Mouse (Mus musculus) bone marrow, adult 2 months (tissue): ENCODE measurements around the gene Mrps18b. TPM values are rescaled to one million over a fixed set of nuclear protein-coding genes. Genes with fewer than 3 reads are reported as not detected.

Experiments
- H3K27ac ChIP-seq: fragments of 200-500 bp; 2 replicates; pipeline ENCODE4 v1.5.1; 2012; ENCODE audit warnings: low read depth, mild to moderate bottlenecking, control low read depth, inconsistent platforms, low read length; ENCODE audit not compliant: control insufficient read depth, poor library complexity, insufficient read depth
- H3K4me1 ChIP-seq: fragments of 200-500 bp; 2 replicates; pipeline ENCODE4 v1.6.1; 2011; ENCODE audit warnings: low read length; ENCODE audit not compliant: control insufficient read depth, insufficient read depth
- H3K4me3 ChIP-seq: fragments of 200-500 bp; replicated peaks from 2 replicates; pipeline ENCODE3; 2011; ENCODE audit warnings: mild to moderate bottlenecking, low read depth, low read length, control low read depth; ENCODE audit not compliant: control insufficient read depth
- CTCF ChIP-seq: fragments of 200-500 bp; IDR thresholded peaks from 2 replicates; pipeline ENCODE4 v1.5.1; 2011; ENCODE audit warnings: low read length, control low read depth; ENCODE audit not compliant: control insufficient read depth, insufficient read depth
- POLR2A ChIP-seq: fragments of 200-500 bp; IDR thresholded peaks from 2 replicates; pipeline ENCODE4 v1.6.1; 2011; ENCODE audit warnings: low read depth, mild to moderate bottlenecking, control low read depth, low read length, borderline replicate concordance; ENCODE audit not compliant: control insufficient read depth
- WGBS: fragments of 180-500 bp; shearing (Covaris S2); methylation state at CpG from one replicate; pipeline ENCODE4 v1.1.7; 2018; 5-methylcytosine and 5-hydroxymethylcytosine counted together
- polyA plus RNA-seq: library from polyadenylated mRNA; stranded (reverse); fragments of >200 nt; gene quantifications from 2 replicates; pipeline ENCODE4 v1.2.4, GENCODE M21; 2011; ENCODE audit warnings: low replicate concordance; ENCODE audit not compliant: missing spikeins, insufficient read depth, insufficient read length

Mrps18b gene
- polyA plus RNA-seq, 1 experiment = 65.2 TPM

- TF ChIP-seq POLR2A (no peak), CTCF (no peak)
- H3K4me1 ChIP-seq = peaks cover 1% of the 10 kb centered on the region; the same call in 1 of the 2 replicates
- 2% methylated on average over 28 of the region's 28 CpGs for WGBS
Measured at GRCm38 (mm10) chr17:35915538-35916296, 472 bp downstream of the Mrps18b start.

DNA sequence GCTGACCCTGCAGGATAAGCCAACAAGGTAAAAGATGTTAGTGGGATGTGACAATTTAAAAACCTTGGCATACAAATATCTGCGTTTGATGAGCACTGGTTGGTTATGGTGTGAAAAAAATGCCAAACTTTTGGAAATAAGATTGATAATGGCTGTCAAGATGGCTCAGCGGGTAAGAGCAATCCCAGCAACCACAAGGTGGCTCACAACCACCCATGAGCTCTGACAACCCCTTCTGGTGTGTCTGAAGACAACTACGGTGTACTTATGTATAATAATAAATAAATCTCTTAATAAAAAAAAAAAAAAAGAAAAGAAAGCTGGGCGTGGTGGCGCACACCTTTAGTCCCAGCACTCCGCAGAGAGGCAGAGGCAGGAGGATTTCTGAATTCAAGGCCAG is 1.2 kb downstream of the Mrps18b start:
- no peak overlapping the region for H3K4me3 ChIP-seq
- 64% methylated on average over 6 of the region's 6 CpGs for WGBS
- TF ChIP-seq POLR2A = no peak
- TF ChIP-seq CTCF = no peak
- no peak overlapping the region for H3K27ac ChIP-seq
- peaks cover 3% of the 10 kb centered on the region; the same call in 1 of the 2 replicates for H3K4me1 ChIP-seq

More at GRCm38 (mm10) chr17:35915538-35916296, 472 bp downstream of the Mrps18b start:
- peak overlapping the region; percentile 91 for H3K27ac ChIP-seq
- H3K4me3 ChIP-seq = peak overlapping the region; percentile 79

DNA sequence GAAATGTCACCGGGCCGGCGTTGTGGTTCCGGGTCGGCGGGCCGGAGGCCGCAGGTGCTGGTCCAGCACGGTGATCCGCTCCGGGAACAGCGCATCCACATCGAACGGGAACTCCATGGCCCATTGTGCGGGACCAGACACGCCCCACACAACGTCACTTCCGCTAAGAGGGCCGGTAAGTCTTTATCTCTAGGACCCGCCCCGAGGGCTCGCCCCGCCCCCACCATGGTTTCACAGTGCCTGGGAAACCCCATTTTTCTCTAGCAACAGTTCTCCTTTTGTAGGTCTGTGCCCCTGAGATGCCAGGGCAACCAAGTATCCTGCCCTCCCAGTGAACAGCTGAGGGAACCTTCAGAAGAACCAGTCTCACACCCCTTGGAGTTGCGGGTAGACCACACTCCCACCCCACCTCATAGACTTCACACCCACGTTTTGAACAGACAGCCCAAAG is 6.2 kb downstream of the Mrps18b start, which contains the start of gene Atat1:
Atat1 (minus strand) TSS at position 157 of the 451 bp plus-strand sequence.
- TF ChIP-seq POLR2A (peak; percentile 74), CTCF (no peak)
- H3K4me3 ChIP-seq = peak within 1 kb of the TSS; percentile 86
- WGBS = under 1% methylated on average over 25 of the region's 25 CpGs
- H3K27ac ChIP-seq = peak within 1 kb of the TSS; percentile 75
- 0 out of 2 replicates have a peak, but pooled peaks cover 2% of the 10 kb centered on the region for H3K4me1 ChIP-seq

DNA sequence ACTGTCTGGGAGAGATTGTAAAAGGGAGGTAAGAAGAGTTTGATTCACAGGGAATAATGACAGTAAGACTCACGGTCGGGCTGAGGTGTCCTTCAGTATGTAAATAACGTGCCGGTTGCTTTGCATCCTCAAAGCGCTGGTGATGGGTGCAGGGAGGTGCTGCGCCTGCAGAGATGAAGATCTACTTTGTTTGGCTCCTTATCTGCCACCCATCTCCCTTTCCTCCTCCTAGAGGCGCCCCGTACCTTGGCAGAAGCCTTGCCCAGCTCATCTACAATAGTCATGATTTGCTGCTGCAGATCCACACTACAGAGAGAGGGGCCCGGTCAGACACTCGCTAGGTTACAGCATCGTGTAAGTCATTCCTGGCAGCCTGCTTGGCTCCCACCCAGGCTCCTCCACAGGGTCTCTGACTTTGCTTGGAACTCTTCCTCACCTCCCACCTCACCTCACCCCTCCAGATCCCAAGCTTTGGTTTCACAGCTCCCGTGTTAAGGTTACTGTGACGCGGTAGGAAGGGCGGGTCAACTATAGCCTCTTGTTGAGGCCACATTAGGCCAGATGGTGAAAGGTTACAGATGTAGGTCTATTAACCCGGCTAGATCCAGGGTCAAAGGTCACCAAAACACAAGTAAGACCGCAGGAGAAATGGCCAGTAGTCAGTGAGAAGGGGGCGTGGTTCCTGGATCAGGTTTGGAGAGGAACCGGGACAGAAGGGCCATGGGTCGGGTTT is 6.8 kb downstream of the Mrps18b start:
- no peak for TF ChIP-seq POLR2A
- no peak for TF ChIP-seq CTCF
- Histone ChIP-seq H3K27ac (peak overlapping the region; percentile 53), H3K4me1 (0 out of 2 replicates have a peak, but pooled peaks cover 2% of the 10 kb centered on the region), H3K4me3 (peak overlapping the region; percentile 86)
- WGBS = 27% methylated on average over 20 of the region's 20 CpGs

DNA sequence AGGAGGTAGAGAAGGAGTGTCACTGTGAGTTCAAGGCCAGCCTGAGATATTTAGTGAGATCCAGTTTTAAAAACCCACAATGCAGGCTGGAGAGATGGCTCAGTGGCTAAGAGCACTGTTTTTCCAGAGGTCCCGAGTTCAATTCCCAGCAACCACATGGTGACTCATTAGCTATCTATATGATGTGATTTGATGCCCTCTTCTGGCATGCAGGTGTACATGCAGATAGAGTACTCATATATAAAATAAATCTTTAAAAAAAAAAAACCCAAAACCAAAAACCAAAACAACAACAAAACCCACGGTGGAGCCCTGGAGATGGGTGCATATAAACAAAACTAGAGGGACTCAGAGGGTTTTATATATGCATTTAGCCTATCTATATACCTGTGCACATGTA is 8.6 kb downstream of the Mrps18b start:
- WGBS = 29% methylated on average over 2 of the region's 2 CpGs
- no peak overlapping the region for H3K4me3 ChIP-seq
- no peak overlapping the region for H3K27ac ChIP-seq
- H3K4me1 ChIP-seq = peaks cover 3% of the 10 kb centered on the region; the same call in 1 of the 2 replicates
- TF ChIP-seq CTCF = no peak
- TF ChIP-seq POLR2A = no peak

DNA sequence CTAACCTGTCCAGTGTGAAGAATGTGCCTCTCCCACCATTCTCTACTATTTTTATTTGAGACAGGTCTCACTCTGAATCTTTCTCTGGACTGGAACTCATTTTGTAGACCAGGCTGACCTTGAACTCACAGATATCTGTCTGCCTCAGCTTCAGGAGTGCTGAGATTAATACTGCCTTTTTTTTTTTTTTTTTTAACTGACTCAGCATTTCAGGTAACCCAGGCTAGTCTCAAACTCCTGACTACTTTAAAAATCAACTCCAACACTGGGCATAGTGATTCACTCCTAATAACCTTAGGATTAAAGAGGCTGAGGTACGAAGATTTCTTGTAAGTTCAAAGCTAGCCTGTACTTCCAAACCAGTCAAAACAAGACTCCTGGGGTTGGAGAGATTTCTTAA is 10.6 kb downstream of the Mrps18b start:
- TF ChIP-seq POLR2A (no peak), CTCF (no peak)
- Histone ChIP-seq H3K4me3 (no peak overlapping the region), H3K4me1 (peaks cover 3% of the 10 kb centered on the region; the same call in 1 of the 2 replicates), H3K27ac (no peak overlapping the region)
- 84% methylated on average over 1 of the region's 1 CpGs for WGBS

DNA sequence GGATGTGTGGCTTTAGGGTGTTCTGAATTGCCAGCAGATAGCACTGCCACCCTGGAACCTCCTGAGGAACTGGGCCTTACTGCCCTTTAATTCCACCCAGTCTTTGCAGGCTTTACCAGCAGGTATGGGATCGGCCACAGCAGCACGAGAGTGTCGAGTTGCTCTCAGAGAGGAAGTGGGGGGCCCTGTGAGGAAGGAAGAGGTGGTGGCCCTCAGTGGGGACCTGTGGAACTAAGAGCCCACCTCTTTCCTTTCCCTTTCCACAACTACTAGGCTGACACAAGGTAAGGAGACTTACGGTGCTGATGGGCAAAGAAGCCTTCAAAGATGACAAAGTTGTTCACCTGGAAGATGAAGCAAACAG is 12.2 kb downstream of the Mrps18b start:
- WGBS = 14% methylated on average over 4 of the region's 4 CpGs
- no peak overlapping the region for H3K4me3 ChIP-seq
- no peak overlapping the region for H3K27ac ChIP-seq
- TF ChIP-seq CTCF (no peak), POLR2A (no peak)
- peaks cover 1% of the 10 kb centered on the region; the same call in 1 of the 2 replicates for H3K4me1 ChIP-seq
